Mouse (Mus musculus): Measurements from ENCODE around the gene Dhx58. TPM values are rescaled to one million over a fixed set of nuclear protein-coding genes. Genes with fewer than 3 reads are reported as not detected.

Gene Dhx58
- polyA plus RNA-seq, 1 experiment from 2014 or later: 3.9 TPM

GRCm38 (mm10) chr11:100727201-100727600 lies 23.1 kb upstream of the Dhx58 start:
- peaks cover 57% of the 10 kb centered on the region for H3K4me1 ChIP-seq (ENCODE audit: insufficient read depth)
- 95% methylated on average over 3 of the region's 3 CpGs for WGBS (ENCODE audit: insufficient replicate concordance)
- no peak overlapping the region for H3K27ac ChIP-seq (ENCODE audit: low read depth)
- no peak overlapping the region for H3K4me3 ChIP-seq (ENCODE audit: low read depth, low read length)
- TF ChIP-seq CTCF (IDR thresholded peaks at IDR 0.05; ENCODE audit: low read depth): no peak
- no peak for TF ChIP-seq EP300 (IDR thresholded peaks at IDR 0.05; ENCODE audit: low read depth)
- no peaks in the 10 kb centered on the region for H3K9me3 ChIP-seq (ENCODE audit: low read length)
- no peak overlapping the region for H3K9ac ChIP-seq (replicated peaks)
- peaks cover 5% of the 10 kb centered on the region for H3K36me3 ChIP-seq (replicated peaks; ENCODE audit: insufficient read depth, low read length)
- DNase-seq: no peak
- no peak overlapping the region for H3K4me2 ChIP-seq (ENCODE audit: low read depth, low read length)
- H3K27me3 ChIP-seq (ENCODE audit: insufficient read depth, low read length): no peaks in the 10 kb centered on the region
- no peak for ATAC-seq

- no peak overlapping the region for H3K4me3 ChIP-seq (ENCODE audit: low read depth, low read length)
- no peak for TF ChIP-seq EP300 (IDR thresholded peaks at IDR 0.05; ENCODE audit: low read depth)
- no peak for TF ChIP-seq CTCF (IDR thresholded peaks at IDR 0.05; ENCODE audit: low read depth)
- H3K9ac ChIP-seq (replicated peaks): peak overlapping the region; percentile 36; the same call in 1 of the 2 replicates
- H3K4me2 ChIP-seq (ENCODE audit: low read depth, low read length): peak overlapping the region; percentile 24; the same call in 1 of the 2 replicates
- H3K4me1 ChIP-seq (ENCODE audit: insufficient read depth): peaks cover 61% of the 10 kb centered on the region
- peaks cover 3% of the 10 kb centered on the region for H3K36me3 ChIP-seq (replicated peaks; ENCODE audit: insufficient read depth, low read length)
- peak overlapping the region; percentile 72 for H3K27ac ChIP-seq (ENCODE audit: low read depth)
- ATAC-seq: peak; percentile 35
- no peaks in the 10 kb centered on the region for H3K27me3 ChIP-seq (ENCODE audit: insufficient read depth, low read length)
- 16% methylated on average over 5 of the region's 5 CpGs for WGBS (ENCODE audit: insufficient replicate concordance)
- no peak for DNase-seq
- no peaks in the 10 kb centered on the region for H3K9me3 ChIP-seq (ENCODE audit: low read length)
Measured at GRCm38 (mm10) chr11:100724919-100725512, 20.9 kb upstream of the Dhx58 start.

GRCm38 (mm10) chr11:100722493-100723028 lies 18.5 kb upstream of the Dhx58 start:
- Histone ChIP-seq H3K4me1 (ENCODE audit: insufficient read depth) (peaks cover 59% of the 10 kb centered on the region), H3K9me3 (ENCODE audit: low read length) (no peaks in the 10 kb centered on the region), H3K27me3 (ENCODE audit: insufficient read depth, low read length) (no peaks in the 10 kb centered on the region), H3K4me3 (ENCODE audit: low read depth, low read length) (no peak overlapping the region), H3K36me3 (replicated peaks; ENCODE audit: insufficient read depth, low read length) (peaks cover 22% of the 10 kb centered on the region), H3K9ac (replicated peaks) (no peak overlapping the region; the same call in 1 of the 2 replicates), H3K27ac (ENCODE audit: low read depth) (peak overlapping the region; percentile 64), H3K4me2 (ENCODE audit: low read depth, low read length) (peak overlapping the region; percentile 27)
- 37% methylated on average over 2 of the region's 2 CpGs for WGBS (ENCODE audit: insufficient replicate concordance)
- DNase-seq: no peak
- no peak for TF ChIP-seq CTCF (IDR thresholded peaks at IDR 0.05; ENCODE audit: low read depth)
- TF ChIP-seq EP300 (IDR thresholded peaks at IDR 0.05; ENCODE audit: low read depth): no peak
- no peak for ATAC-seq

- peak overlapping the region; percentile 2 for H3K9ac ChIP-seq (replicated peaks)
- DNase-seq (no peak), ATAC-seq (peak; percentile 63)
- WGBS (ENCODE audit: insufficient replicate concordance): 25% methylated on average over 8 of the region's 8 CpGs
- peak overlapping the region; percentile 27 for H3K4me2 ChIP-seq (ENCODE audit: low read depth, low read length)
- no peak for TF ChIP-seq EP300 (IDR thresholded peaks at IDR 0.05; ENCODE audit: low read depth)
- no peak for TF ChIP-seq CTCF (IDR thresholded peaks at IDR 0.05; ENCODE audit: low read depth)
- no peaks in the 10 kb centered on the region for H3K27me3 ChIP-seq (ENCODE audit: insufficient read depth, low read length)
- H3K4me1 ChIP-seq (ENCODE audit: insufficient read depth): peaks cover 54% of the 10 kb centered on the region
- H3K9me3 ChIP-seq (ENCODE audit: low read length): no peaks in the 10 kb centered on the region
- no peak overlapping the region for H3K4me3 ChIP-seq (ENCODE audit: low read depth, low read length)
- peak overlapping the region; percentile 64 for H3K27ac ChIP-seq (ENCODE audit: low read depth)
- H3K36me3 ChIP-seq (replicated peaks; ENCODE audit: insufficient read depth, low read length): peaks cover 28% of the 10 kb centered on the region
Measured at GRCm38 (mm10) chr11:100721776-100722492, 17.9 kb upstream of the Dhx58 start.

GRCm38 (mm10) chr11:100721254-100721653 lies 17.2 kb upstream of the Dhx58 start:
- Histone ChIP-seq H3K27ac (ENCODE audit: low read depth) (peak overlapping the region; percentile 71), H3K27me3 (ENCODE audit: insufficient read depth, low read length) (no peaks in the 10 kb centered on the region), H3K4me1 (ENCODE audit: insufficient read depth) (peaks cover 54% of the 10 kb centered on the region), H3K9me3 (ENCODE audit: low read length) (no peaks in the 10 kb centered on the region), H3K4me3 (ENCODE audit: low read depth, low read length) (no peak overlapping the region), H3K9ac (replicated peaks) (peak overlapping the region; percentile 4; the same call in 1 of the 2 replicates), H3K4me2 (ENCODE audit: low read depth, low read length) (peak overlapping the region; percentile 27; the same call in 1 of the 2 replicates), H3K36me3 (replicated peaks; ENCODE audit: insufficient read depth, low read length) (peaks cover 35% of the 10 kb centered on the region)
- 27% methylated on average over 4 of the region's 4 CpGs for WGBS (ENCODE audit: insufficient replicate concordance)
- DNase-seq (no peak), ATAC-seq (peak; percentile 11; the same call in 1 of the 2 replicates)
- TF ChIP-seq EP300 (IDR thresholded peaks at IDR 0.05; ENCODE audit: low read depth): peak; percentile 73; the same call in 1 of the 2 replicates
- TF ChIP-seq CTCF (IDR thresholded peaks at IDR 0.05; ENCODE audit: low read depth): no peak

- H3K27me3 ChIP-seq (ENCODE audit: insufficient read depth, low read length): no peaks in the 10 kb centered on the region
- H3K4me1 ChIP-seq (ENCODE audit: insufficient read depth): peaks cover 47% of the 10 kb centered on the region
- H3K27ac ChIP-seq (ENCODE audit: low read depth): peak overlapping the region; percentile 71
- no peaks in the 10 kb centered on the region for H3K9me3 ChIP-seq (ENCODE audit: low read length)
- peaks cover 43% of the 10 kb centered on the region for H3K36me3 ChIP-seq (replicated peaks; ENCODE audit: insufficient read depth, low read length)
- 45% methylated on average over 5 of the region's 5 CpGs for WGBS (ENCODE audit: insufficient replicate concordance)
- ATAC-seq: no peak
- DNase-seq: no peak
- H3K4me3 ChIP-seq (ENCODE audit: low read depth, low read length): no peak overlapping the region
- TF ChIP-seq EP300 (IDR thresholded peaks at IDR 0.05; ENCODE audit: low read depth): no peak
- TF ChIP-seq CTCF (IDR thresholded peaks at IDR 0.05; ENCODE audit: low read depth): no peak
- H3K9ac ChIP-seq (replicated peaks): peak overlapping the region; percentile 4; the same call in 1 of the 2 replicates
- H3K4me2 ChIP-seq (ENCODE audit: low read depth, low read length): no peak overlapping the region
Measured at GRCm38 (mm10) chr11:100720345-100720744, 16.3 kb upstream of the Dhx58 start.

Data from liver, postnatal 0 days (tissue).